Mouse (Mus musculus) limb, embryonic 15.5 days (tissue): Measurements from ENCODE around the gene Ms4a6d. TPM values are rescaled to one million over a fixed set of nuclear protein-coding genes. Genes with fewer than 3 reads are reported as not detected.

Source experiments
- ATAC-seq: fragments of 200-750 bp; cut with Nextera tagmentation; 2 replicates; pipeline ENCODE4 v1.8.0; 2017; ENCODE audit warnings: low read depth, moderate TSS enrichment; ENCODE audit not compliant: insufficient number of reproducible peaks, low FRiP score, low TSS enrichment
- H3K27ac ChIP-seq: fragments of 300-500 bp; sonication (generic); 2 replicates; pipeline ENCODE4 v1.5.1; 2015; ENCODE audit warnings: moderate library complexity, mild to moderate bottlenecking, inconsistent platforms
- H3K27me3 ChIP-seq: fragments of 300-500 bp; sonication (generic); 2 replicates; pipeline ENCODE4 v1.6.1; 2015; ENCODE audit warnings: inconsistent platforms
- H3K36me3 ChIP-seq: fragments of 300-500 bp; sonication (generic); 2 replicates; pipeline ENCODE4 v1.6.1; 2015; ENCODE audit warnings: inconsistent platforms
- H3K4me1 ChIP-seq: fragments of 300-500 bp; sonication (generic); 2 replicates; pipeline ENCODE4 v1.6.1; 2015; ENCODE audit warnings: inconsistent platforms
- H3K4me2 ChIP-seq: fragments of 300-500 bp; sonication (generic); 2 replicates; pipeline ENCODE4 v1.6.1; 2015; ENCODE audit warnings: mild to moderate bottlenecking, inconsistent platforms
- H3K4me3 ChIP-seq: fragments of 300-500 bp; sonication (generic); 2 replicates; pipeline ENCODE4 v1.5.1; 2015; ENCODE audit warnings: mild to moderate bottlenecking, inconsistent platforms
- H3K9ac ChIP-seq: fragments of 300-500 bp; sonication (generic); 2 replicates; pipeline ENCODE4 v1.6.1; 2015; ENCODE audit warnings: inconsistent platforms
- H3K9me3 ChIP-seq: fragments of 300-500 bp; sonication (generic); 2 replicates; pipeline ENCODE4 v1.6.1; 2016; ENCODE audit warnings: inconsistent platforms
- WGBS: fragments of 180-500 bp; shearing (Covaris S2); methylation state at CpG from one replicate; pipeline ENCODE4 v1.1.7; 2015; 5-methylcytosine and 5-hydroxymethylcytosine counted together
- polyA plus RNA-seq: library from polyadenylated mRNA; unstranded; fragments of >200 nt; fragmentation: Nextera tagmentation; extraction: Ambion mirVana; gene quantifications from 2 replicates; pipeline ENCODE4 v1.2.1, GENCODE M21; 2015

The Ms4a6d gene
- polyA plus RNA-seq = 8.4 and 9.1 TPM in 2 replicates

GRCm38 (mm10) chr19:11604603-11605002 is at the start of gene Ms4a6d:
TSS of gene Ms4a6d (minus strand) at chr19:11604849.
- ATAC-seq = no peak
- Histone ChIP-seq H3K4me2 (no peak within 1 kb of the TSS), H3K9ac (no peak within 1 kb of the TSS), H3K27ac (no peak within 1 kb of the TSS), H3K4me3 (no peak within 1 kb of the TSS), H3K27me3 (no peaks in the 10 kb centered on the region), H3K4me1 (no peaks in the 10 kb centered on the region), H3K9me3 (no peaks in the 10 kb centered on the region), H3K36me3 (no peaks in the 10 kb centered on the region)
- 85% methylated on average over 2 of the region's 2 CpGs for WGBS

GRCm38 (mm10) chr19:11649564-11649963 is 44.9 kb upstream of the Ms4a6d start:
- no peak for ATAC-seq
- Histone ChIP-seq H3K27me3 (no peaks in the 10 kb centered on the region), H3K9me3 (no peaks in the 10 kb centered on the region), H3K9ac (no peak overlapping the region), H3K27ac (no peak overlapping the region), H3K4me2 (no peak overlapping the region), H3K4me1 (no peaks in the 10 kb centered on the region), H3K4me3 (no peak overlapping the region), H3K36me3 (no peaks in the 10 kb centered on the region)
- 83% methylated on average over 4 of the region's 4 CpGs for WGBS

- H3K4me1 ChIP-seq = no peaks in the 10 kb centered on the region
- H3K27ac ChIP-seq = no peak overlapping the region
- no peaks in the 10 kb centered on the region for H3K36me3 ChIP-seq
- no peak overlapping the region for H3K9ac ChIP-seq
- no peaks in the 10 kb centered on the region for H3K9me3 ChIP-seq
- no peak overlapping the region for H3K4me3 ChIP-seq
- no peak for ATAC-seq
- H3K4me2 ChIP-seq = no peak overlapping the region
- no peaks in the 10 kb centered on the region for H3K27me3 ChIP-seq
- WGBS = 82% methylated on average over 3 of the region's 3 CpGs
Observed at GRCm38 (mm10) chr19:11646166-11646565, 41.5 kb upstream of the Ms4a6d start.

- Histone ChIP-seq H3K27me3 (no peaks in the 10 kb centered on the region), H3K4me3 (no peak within 1 kb of the TSS), H3K4me2 (no peak within 1 kb of the TSS), H3K9me3 (no peaks in the 10 kb centered on the region), H3K9ac (no peak within 1 kb of the TSS), H3K36me3 (no peaks in the 10 kb centered on the region), H3K27ac (no peak within 1 kb of the TSS), H3K4me1 (no peaks in the 10 kb centered on the region)
- 60% methylated on average over 1 of the region's 1 CpGs for WGBS
- ATAC-seq = no peak
Observed at GRCm38 (mm10) chr19:11640732-11641131, 36.1 kb upstream of the Ms4a6d start, which contains the start of gene Ms4a3. TSS of gene Ms4a3 (minus strand) at chr19:11640851.

- Histone ChIP-seq H3K9me3 (no peaks in the 10 kb centered on the region), H3K4me2 (no peak overlapping the region), H3K4me1 (no peaks in the 10 kb centered on the region), H3K9ac (no peak overlapping the region), H3K36me3 (no peaks in the 10 kb centered on the region), H3K27ac (no peak overlapping the region), H3K27me3 (no peaks in the 10 kb centered on the region), H3K4me3 (no peak overlapping the region)
- WGBS = 64% methylated on average over 4 of the region's 4 CpGs
- no peak for ATAC-seq
Observed at GRCm38 (mm10) chr19:11639038-11639437, 34.4 kb upstream of the Ms4a6d start.

- 77% methylated on average over 5 of the region's 5 CpGs for WGBS
- Histone ChIP-seq H3K4me3 (no peak overlapping the region), H3K9me3 (no peaks in the 10 kb centered on the region), H3K4me2 (no peak overlapping the region), H3K9ac (no peak overlapping the region), H3K4me1 (no peaks in the 10 kb centered on the region), H3K36me3 (no peaks in the 10 kb centered on the region), H3K27ac (no peak overlapping the region), H3K27me3 (no peaks in the 10 kb centered on the region)
- no peak for ATAC-seq
Observed at GRCm38 (mm10) chr19:11635572-11635971, 30.9 kb upstream of the Ms4a6d start.

- H3K4me2 ChIP-seq = no peak overlapping the region
- H3K9ac ChIP-seq = no peak overlapping the region
- H3K4me3 ChIP-seq = no peak overlapping the region
- no peak for ATAC-seq
- H3K27ac ChIP-seq = no peak overlapping the region
- no peaks in the 10 kb centered on the region for H3K4me1 ChIP-seq
- H3K27me3 ChIP-seq = no peaks in the 10 kb centered on the region
- H3K9me3 ChIP-seq = no peaks in the 10 kb centered on the region
- WGBS = 76% methylated on average over 2 of the region's 2 CpGs
- no peaks in the 10 kb centered on the region for H3K36me3 ChIP-seq
Observed at GRCm38 (mm10) chr19:11634330-11634729, 29.7 kb upstream of the Ms4a6d start.

GRCm38 (mm10) chr19:11633732-11634131 is 29.1 kb upstream of the Ms4a6d start:
- no peak for ATAC-seq
- Histone ChIP-seq H3K4me1 (no peaks in the 10 kb centered on the region), H3K27ac (no peak overlapping the region), H3K9me3 (no peaks in the 10 kb centered on the region), H3K27me3 (no peaks in the 10 kb centered on the region), H3K4me3 (no peak overlapping the region), H3K9ac (no peak overlapping the region), H3K36me3 (no peaks in the 10 kb centered on the region), H3K4me2 (no peak overlapping the region)
- WGBS = 83% methylated on average over 1 of the region's 1 CpGs

GRCm38 (mm10) chr19:11625231-11625630 is 20.6 kb upstream of the Ms4a6d start:
- no peaks in the 10 kb centered on the region for H3K9me3 ChIP-seq

GRCm38 (mm10) chr19:11624800-11625199 is 20.2 kb upstream of the Ms4a6d start:
- Histone ChIP-seq H3K4me1 (no peaks in the 10 kb centered on the region), H3K4me3 (no peak overlapping the region), H3K9me3 (no peaks in the 10 kb centered on the region), H3K27ac (no peak overlapping the region), H3K27me3 (no peaks in the 10 kb centered on the region), H3K4me2 (no peak overlapping the region), H3K36me3 (no peaks in the 10 kb centered on the region), H3K9ac (no peak overlapping the region)
- no peak for ATAC-seq

More at GRCm38 (mm10) chr19:11625231-11625630, 20.6 kb upstream of the Ms4a6d start:
- Histone ChIP-seq H3K4me2 (no peak overlapping the region), H3K9ac (no peak overlapping the region), H3K4me1 (no peaks in the 10 kb centered on the region), H3K27ac (no peak overlapping the region), H3K4me3 (no peak overlapping the region), H3K36me3 (no peaks in the 10 kb centered on the region), H3K27me3 (no peaks in the 10 kb centered on the region)
- 50% methylated on average over 5 of the region's 5 CpGs for WGBS
- ATAC-seq = no peak

- no peak within 1 kb of the TSS for H3K27ac ChIP-seq
- H3K4me3 ChIP-seq = no peak within 1 kb of the TSS
- no peak within 1 kb of the TSS for H3K9ac ChIP-seq
- H3K36me3 ChIP-seq = no peaks in the 10 kb centered on the region
- no peaks in the 10 kb centered on the region for H3K4me1 ChIP-seq
- no peaks in the 10 kb centered on the region for H3K9me3 ChIP-seq
- no peak within 1 kb of the TSS for H3K4me2 ChIP-seq
- WGBS = 75% methylated on average over 2 of the region's 2 CpGs
- no peaks in the 10 kb centered on the region for H3K27me3 ChIP-seq
- no peak for ATAC-seq
Observed at GRCm38 (mm10) chr19:11623551-11623950, 18.9 kb upstream of the Ms4a6d start, which contains the start of gene Ms4a2. TSS of gene Ms4a2 (minus strand) at chr19:11623719.

- no peak for ATAC-seq
- Histone ChIP-seq H3K4me3 (no peak overlapping the region), H3K9ac (no peak overlapping the region), H3K4me1 (no peaks in the 10 kb centered on the region), H3K9me3 (no peaks in the 10 kb centered on the region), H3K36me3 (no peaks in the 10 kb centered on the region), H3K27me3 (no peaks in the 10 kb centered on the region), H3K4me2 (no peak overlapping the region), H3K27ac (no peak overlapping the region)
Observed at GRCm38 (mm10) chr19:11617983-11618382, 13.3 kb upstream of the Ms4a6d start.

GRCm38 (mm10) chr19:11614805-11615204 is 10.2 kb upstream of the Ms4a6d start:
- no peaks in the 10 kb centered on the region for H3K27me3 ChIP-seq
- H3K36me3 ChIP-seq = no peaks in the 10 kb centered on the region
- no peak overlapping the region for H3K27ac ChIP-seq
- WGBS = 64% methylated on average over 2 of the region's 2 CpGs
- no peak for ATAC-seq
- H3K4me1 ChIP-seq = no peaks in the 10 kb centered on the region
- no peaks in the 10 kb centered on the region for H3K9me3 ChIP-seq
- H3K4me2 ChIP-seq = no peak overlapping the region
- H3K9ac ChIP-seq = no peak overlapping the region
- no peak overlapping the region for H3K4me3 ChIP-seq
